Mouse (Mus musculus) central nervous system, embryonic 18 days (tissue): ENCODE measurements around the gene Ttll7. TPM values are rescaled to one million over a fixed set of nuclear protein-coding genes. Genes with fewer than 3 reads are reported as not detected.

Source experiments
- polyA plus RNA-seq: library from polyadenylated mRNA; depleted of rRNA; stranded (reverse); fragments of >200 nt; gene quantifications from 2 replicates; pipeline ENCODE4 v1.2.3, GENCODE M21; 2012; rRNA removed

Gene Ttll7
- polyA plus RNA-seq: 11.6 and 13.8 TPM in 2 replicates

DNA sequence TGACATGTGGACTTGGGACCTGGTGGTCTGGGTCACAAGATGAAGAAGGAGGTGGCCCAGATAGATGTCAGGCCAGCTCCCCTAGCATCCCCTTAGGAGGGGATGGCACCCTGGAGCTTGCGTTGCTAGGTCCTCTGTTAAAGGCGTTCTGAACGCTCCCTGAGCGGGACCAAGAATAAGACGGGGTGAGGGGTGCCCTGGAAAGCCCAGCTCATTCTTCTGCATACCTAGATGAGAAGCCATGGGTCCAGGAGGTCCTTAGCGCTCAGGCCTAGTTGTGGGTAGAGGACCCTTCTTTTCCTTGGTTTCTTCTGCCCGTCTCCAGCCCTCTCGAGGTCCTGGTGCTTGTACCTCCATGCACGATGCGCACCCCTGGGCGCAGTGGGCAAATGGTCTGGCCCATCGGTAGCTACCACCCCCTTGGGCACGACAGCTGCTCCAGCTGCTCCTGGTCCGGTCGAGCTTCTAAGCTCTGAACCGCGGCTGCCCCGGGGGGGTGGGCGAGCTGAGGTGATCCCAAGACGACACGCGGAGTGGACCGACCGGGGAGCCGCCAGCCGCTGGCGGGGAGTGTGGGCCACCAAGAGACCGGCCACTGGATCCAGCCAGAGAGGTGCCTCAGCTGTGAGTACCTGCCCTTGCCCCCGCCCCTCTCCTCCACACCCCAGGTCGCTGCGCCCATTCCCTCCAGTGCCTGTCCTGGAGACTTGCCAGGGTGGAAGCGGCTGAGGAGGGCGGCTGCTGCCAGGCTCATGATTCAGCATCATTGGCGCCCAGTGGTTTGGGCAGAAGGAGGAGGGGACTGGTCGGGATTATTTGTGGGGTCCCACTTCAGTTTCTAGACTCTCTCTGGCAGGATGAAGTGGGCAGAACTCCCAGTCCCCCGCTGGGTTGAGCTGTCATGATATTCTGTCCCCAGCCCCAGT, at the start of gene Ttll7:
Gene Ttll7, plus strand, starts transcription at position 402 of the 926 bp plus-strand sequence.

GRCm38 (mm10) chr3:146812901-146813393, 39.2 kb upstream of the Ttll7 start, which contains the start of gene Prkacb:
Gene Prkacb, minus strand, starts transcription at chr3:146812990.

Other genes with a start within 250 kb of the Ttll7 start
- not detected in 2 replicates for gene Dnase2b, start 236.8 kb upstream of the Ttll7 start, polyA plus RNA-seq
- gene 4930503B20Rik, start 201.1 kb upstream of the Ttll7 start, polyA plus RNA-seq: not detected in 2 replicates
- 0.23 and 0.30 TPM in 2 replicates for gene Samd13, start 166.8 kb upstream of the Ttll7 start, polyA plus RNA-seq
- 173 and 174 TPM in 2 replicates for gene Prkacb, start 39.4 kb upstream of the Ttll7 start, polyA plus RNA-seq